Mouse (Mus musculus) heart, embryonic 10.5 days (tissue): Measurements from ENCODE around the gene Gm20388. TPM values are rescaled to one million over a fixed set of nuclear protein-coding genes. Genes with fewer than 3 reads are reported as not detected.

Experiments used
- DNase-seq: peaks from one replicate; pipeline ENCODE4 v3.0.0-alpha.2; 2017; ENCODE audit warnings: low spot score
- H3K27ac ChIP-seq: fragments of 300-500 bp; sonication (generic); 2 replicates; pipeline ENCODE4 v1.5.1; 2016; ENCODE audit warnings: mild to moderate bottlenecking
- H3K27me3 ChIP-seq: fragments of 300-500 bp; sonication (generic); 2 replicates; pipeline ENCODE4 v1.6.1; 2016; ENCODE audit warnings: mild to moderate bottlenecking; ENCODE audit not compliant: poor library complexity, insufficient read depth, severe bottlenecking
- H3K36me3 ChIP-seq: fragments of 300-500 bp; sonication (generic); 2 replicates; pipeline ENCODE4 v1.6.1; 2016; ENCODE audit warnings: mild to moderate bottlenecking, moderate library complexity
- H3K4me1 ChIP-seq: fragments of 300-500 bp; sonication (generic); 2 replicates; pipeline ENCODE4 v1.6.1; 2016; ENCODE audit warnings: mild to moderate bottlenecking
- H3K4me3 ChIP-seq: fragments of 300-500 bp; sonication (generic); 2 replicates; pipeline ENCODE4 v1.5.1; 2016; ENCODE audit warnings: mild to moderate bottlenecking, moderate library complexity
- H3K9me3 ChIP-seq: fragments of 300-500 bp; sonication (generic); 2 replicates; pipeline ENCODE4 v1.6.1; 2016; ENCODE audit warnings: mild to moderate bottlenecking, moderate library complexity
- WGBS: fragments of 180-500 bp; shearing (Covaris S2); methylation state at CpG from one replicate; pipeline ENCODE4 v1.1.7; 2016; 5-methylcytosine and 5-hydroxymethylcytosine counted together
- polyA plus RNA-seq: library from polyadenylated mRNA; unstranded; fragments of >200 nt; fragmentation: Nextera tagmentation; extraction: Ambion mirVana; gene quantifications from 2 replicates; pipeline ENCODE4 v1.2.1, GENCODE M21; 2016

Gm20388 gene
- polyA plus RNA-seq, 1 experiment from 2014 or later, result 4.5 TPM

DNA sequence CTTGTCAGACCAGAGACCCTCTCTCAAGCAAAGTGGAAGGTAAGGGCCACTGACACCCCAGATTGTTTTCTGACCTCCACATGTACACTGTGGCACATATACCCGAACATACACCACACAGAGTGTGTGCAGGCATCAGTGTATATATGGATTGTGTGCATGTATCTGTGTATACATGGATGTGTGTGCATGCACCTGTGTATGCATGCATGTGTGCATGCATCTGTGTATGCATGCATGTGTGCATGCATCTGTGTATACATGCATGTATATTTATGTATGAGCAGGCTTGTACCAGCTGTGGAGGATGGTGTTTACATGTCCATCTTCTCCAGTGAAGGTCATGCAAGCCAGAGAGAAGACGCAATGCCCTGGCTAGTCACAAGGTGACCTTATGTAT is 2751.3 kb downstream of the Gm20388 start:
- Histone ChIP-seq H3K36me3 (no peaks in the 10 kb centered on the region), H3K4me1 (peaks cover 80% of the 10 kb centered on the region), H3K9me3 (no peaks in the 10 kb centered on the region), H3K4me3 (no peak overlapping the region), H3K27me3 (no peaks in the 10 kb centered on the region), H3K27ac (no peak overlapping the region)
- no peak for DNase-seq
- WGBS, result 76% methylated on average over 2 of the region's 2 CpGs

DNA sequence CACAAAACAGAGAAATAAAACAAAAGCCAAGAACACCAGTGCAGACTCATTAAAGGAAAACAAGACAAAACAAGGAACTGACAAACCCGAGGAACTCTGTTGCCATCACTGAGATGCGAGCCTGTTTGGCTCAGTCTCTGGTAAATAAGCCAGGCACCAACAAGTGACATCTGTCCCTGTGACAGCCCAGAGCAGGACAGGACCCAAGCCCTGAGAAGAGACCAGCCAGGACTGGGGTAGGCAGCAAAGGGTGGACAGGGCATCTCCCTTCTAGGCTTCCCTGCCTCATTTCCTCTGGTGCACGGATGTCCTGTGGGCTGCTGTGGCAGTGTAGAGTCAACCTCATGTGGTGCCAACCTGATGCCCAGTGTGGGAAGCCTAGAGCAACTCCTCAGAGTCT is 2752.5 kb downstream of the Gm20388 start:
- H3K27ac ChIP-seq, result 0 out of 2 replicates have a peak overlapping the region, but pooled peaks have one; percentile 49
- WGBS, result 77% methylated on average over 3 of the region's 3 CpGs
- H3K4me1 ChIP-seq, result peaks cover 82% of the 10 kb centered on the region
- H3K36me3 ChIP-seq, result no peaks in the 10 kb centered on the region
- no peak for DNase-seq
- no peak overlapping the region for H3K4me3 ChIP-seq
- H3K27me3 ChIP-seq, result 0 out of 2 replicates have a peak, but pooled peaks cover 8% of the 10 kb centered on the region
- no peaks in the 10 kb centered on the region for H3K9me3 ChIP-seq

DNA sequence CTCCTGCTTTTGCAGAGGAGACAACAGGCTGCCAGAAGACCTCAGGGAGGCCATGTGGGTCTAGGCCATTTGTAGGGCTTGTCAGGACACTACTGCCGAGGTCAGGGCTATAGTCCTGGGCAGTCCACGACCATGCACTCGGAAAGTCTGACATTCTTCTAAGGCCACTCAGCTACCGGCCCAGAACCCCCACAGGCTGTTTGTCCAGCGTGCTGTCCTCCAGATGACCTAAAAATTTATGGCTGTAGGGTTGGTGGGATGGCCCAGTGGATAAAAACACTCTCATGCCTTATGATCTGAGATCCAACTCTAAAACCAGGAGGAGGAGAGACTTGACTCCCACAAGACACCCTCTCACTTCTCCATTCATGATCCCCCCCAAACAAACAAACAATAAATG is 2753.0 kb downstream of the Gm20388 start:
- no peak overlapping the region for H3K4me3 ChIP-seq
- H3K27ac ChIP-seq, result 0 out of 2 replicates have a peak overlapping the region, but pooled peaks have one; percentile 49
- 63% methylated on average over 5 of the region's 5 CpGs for WGBS
- no peak for DNase-seq
- H3K4me1 ChIP-seq, result peaks cover 80% of the 10 kb centered on the region
- H3K27me3 ChIP-seq, result 0 out of 2 replicates have a peak, but pooled peaks cover 8% of the 10 kb centered on the region
- no peaks in the 10 kb centered on the region for H3K36me3 ChIP-seq
- H3K9me3 ChIP-seq, result no peaks in the 10 kb centered on the region

DNA sequence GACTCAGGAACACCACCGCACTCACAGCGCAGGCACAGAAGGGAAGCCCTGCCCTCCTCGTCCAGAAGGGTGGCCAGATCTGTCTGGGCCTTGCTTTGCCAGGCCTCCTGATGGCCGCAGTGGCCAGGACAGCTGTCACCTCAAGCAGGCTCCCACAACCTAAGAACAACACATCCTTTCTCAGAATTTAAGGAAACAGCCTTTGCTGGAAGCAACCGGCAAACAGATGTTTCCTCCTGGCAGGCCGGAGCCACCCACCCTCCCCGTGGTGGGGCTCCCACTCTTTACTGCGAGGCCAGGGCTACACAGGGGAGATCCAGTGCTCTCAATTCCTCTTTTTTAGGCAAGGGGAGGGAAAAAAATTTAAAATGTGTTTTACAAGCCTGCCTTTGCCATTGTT is 2754.6 kb downstream of the Gm20388 start:
- no peak for DNase-seq
- 51% methylated on average over 8 of the region's 8 CpGs for WGBS

DNA sequence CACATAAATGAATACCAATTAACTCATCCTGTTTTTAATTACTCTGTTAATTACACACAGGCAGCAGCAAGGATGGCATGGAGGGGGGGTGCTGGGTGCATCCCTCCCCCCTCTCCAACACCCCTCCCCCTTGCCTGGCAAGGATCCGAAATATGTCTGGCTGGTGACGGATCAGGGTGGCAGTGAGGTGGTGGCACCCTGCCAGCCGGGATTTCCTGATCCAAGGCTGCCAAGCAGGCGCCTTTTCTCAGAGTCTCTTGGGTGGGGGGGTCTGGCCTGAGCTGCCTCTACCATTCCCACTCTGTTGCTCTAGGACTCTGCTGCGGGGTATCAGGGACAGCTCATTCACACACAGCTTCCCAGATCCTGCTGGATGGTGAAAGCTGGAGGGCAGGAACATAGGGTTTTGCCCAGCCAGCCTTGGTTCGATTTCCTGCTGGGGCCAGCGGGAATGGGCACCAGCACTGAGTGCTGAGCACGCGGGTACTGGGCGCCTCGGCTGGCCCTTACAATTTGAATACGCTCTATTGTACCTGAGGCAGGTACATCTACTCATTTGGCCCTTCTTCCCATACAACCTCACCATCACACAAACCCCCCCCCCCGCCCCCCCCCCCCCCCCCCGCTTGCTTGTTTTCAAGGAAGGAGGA is 2755.2 kb downstream of the Gm20388 start:
- no peaks in the 10 kb centered on the region for H3K9me3 ChIP-seq
- H3K4me1 ChIP-seq, result peaks cover 93% of the 10 kb centered on the region
- 65% methylated on average over 12 of the region's 14 CpGs for WGBS
- DNase-seq, result no peak
- H3K36me3 ChIP-seq, result no peaks in the 10 kb centered on the region
- 0 out of 2 replicates have a peak overlapping the region, but pooled peaks have one; percentile 32 for H3K27ac ChIP-seq
- peaks cover 16% of the 10 kb centered on the region for H3K27me3 ChIP-seq
- no peak overlapping the region for H3K4me3 ChIP-seq

More for the DNA sequence above, 2754.6 kb downstream of the Gm20388 start:
- Histone ChIP-seq H3K9me3 (no peaks in the 10 kb centered on the region), H3K27me3 (peaks cover 11% of the 10 kb centered on the region), H3K4me1 (peaks cover 88% of the 10 kb centered on the region), H3K27ac (0 out of 2 replicates have a peak overlapping the region, but pooled peaks have one; percentile 17), H3K4me3 (no peak overlapping the region), H3K36me3 (no peaks in the 10 kb centered on the region)

DNA sequence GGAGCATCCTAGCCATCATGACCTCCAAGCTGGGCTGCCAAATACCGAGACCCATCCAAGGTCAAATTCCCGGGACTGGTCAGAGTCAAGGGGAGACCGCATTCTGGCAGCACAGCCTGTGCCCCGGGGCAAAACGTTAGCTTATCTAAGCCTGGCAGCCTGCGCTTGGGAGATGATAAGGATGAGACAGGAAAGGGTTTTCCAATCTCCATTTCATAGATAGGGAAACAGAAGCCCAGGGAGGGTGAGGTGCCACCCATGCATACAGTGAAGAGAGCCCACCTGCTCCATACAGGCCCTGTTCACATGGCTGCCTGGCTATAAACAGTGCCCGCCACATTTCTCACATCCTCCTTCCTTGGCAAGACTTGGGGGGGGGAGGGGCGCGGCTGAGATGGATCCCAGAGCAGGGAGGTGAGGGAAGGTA is 2755.7 kb downstream of the Gm20388 start:
- Histone ChIP-seq H3K27me3 (peaks cover 22% of the 10 kb centered on the region), H3K4me1 (peaks cover 89% of the 10 kb centered on the region), H3K9me3 (no peaks in the 10 kb centered on the region), H3K4me3 (no peak overlapping the region), H3K36me3 (no peaks in the 10 kb centered on the region), H3K27ac (peak overlapping the region; percentile 37; the same call in 1 of the 2 replicates)
- 25% methylated on average over 9 of the region's 9 CpGs for WGBS
- DNase-seq, result no peak

DNA sequence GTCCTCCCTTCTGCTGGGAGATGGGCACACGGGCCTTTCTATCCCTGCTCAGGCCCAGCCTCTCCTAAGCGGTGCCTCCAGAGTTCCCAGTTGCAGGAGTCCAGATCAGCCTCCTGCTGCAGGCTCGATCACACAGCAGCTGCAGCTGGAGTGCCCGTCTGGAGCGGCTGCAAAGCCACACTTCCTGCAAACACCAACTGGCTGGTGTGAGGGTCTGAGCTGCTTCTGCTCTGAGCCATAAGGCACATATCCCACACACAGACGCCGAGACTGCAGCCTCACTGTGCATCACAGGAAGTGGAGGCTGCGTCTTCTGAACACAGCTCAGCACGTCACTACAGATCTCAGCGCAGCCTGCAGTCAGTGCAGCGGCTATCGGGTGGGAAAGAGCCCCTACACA is 2756.2 kb downstream of the Gm20388 start:
- H3K27me3 ChIP-seq, result peaks cover 27% of the 10 kb centered on the region
- H3K9me3 ChIP-seq, result no peaks in the 10 kb centered on the region
- WGBS, result 43% methylated on average over 12 of the region's 12 CpGs
- H3K4me3 ChIP-seq, result no peak overlapping the region
- no peak for DNase-seq
- H3K36me3 ChIP-seq, result no peaks in the 10 kb centered on the region
- H3K27ac ChIP-seq, result peak overlapping the region; percentile 37
- peaks cover 84% of the 10 kb centered on the region for H3K4me1 ChIP-seq

DNA sequence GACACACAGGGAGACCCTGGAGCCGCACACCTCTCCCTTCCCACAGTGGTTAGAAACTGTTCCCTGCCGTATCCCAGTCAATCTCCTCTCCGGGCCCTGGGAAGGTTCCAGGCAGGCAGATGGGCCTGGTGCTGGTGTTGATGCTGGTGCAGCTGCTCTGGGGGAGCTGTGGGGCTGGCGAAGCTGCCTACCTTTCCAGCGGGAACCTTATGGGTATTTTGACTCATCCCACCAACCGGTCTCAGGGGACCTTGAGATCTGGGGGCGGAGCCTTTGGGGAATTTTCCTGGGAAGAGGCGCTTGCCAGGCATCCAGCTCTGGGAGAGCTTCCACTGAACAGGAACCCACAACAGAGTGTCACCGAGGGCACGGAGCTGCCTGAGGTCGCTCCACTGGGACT is 2757.2 kb downstream of the Gm20388 start:
- Histone ChIP-seq H3K4me1 (peaks cover 77% of the 10 kb centered on the region), H3K36me3 (0 out of 2 replicates have a peak, but pooled peaks cover 3% of the 10 kb centered on the region), H3K27ac (peak overlapping the region; percentile 19; the same call in 1 of the 2 replicates), H3K27me3 (peaks cover 37% of the 10 kb centered on the region), H3K4me3 (no peak overlapping the region), H3K9me3 (no peaks in the 10 kb centered on the region)
- DNase-seq, result no peak
- WGBS, result 65% methylated on average over 11 of the region's 11 CpGs

DNA sequence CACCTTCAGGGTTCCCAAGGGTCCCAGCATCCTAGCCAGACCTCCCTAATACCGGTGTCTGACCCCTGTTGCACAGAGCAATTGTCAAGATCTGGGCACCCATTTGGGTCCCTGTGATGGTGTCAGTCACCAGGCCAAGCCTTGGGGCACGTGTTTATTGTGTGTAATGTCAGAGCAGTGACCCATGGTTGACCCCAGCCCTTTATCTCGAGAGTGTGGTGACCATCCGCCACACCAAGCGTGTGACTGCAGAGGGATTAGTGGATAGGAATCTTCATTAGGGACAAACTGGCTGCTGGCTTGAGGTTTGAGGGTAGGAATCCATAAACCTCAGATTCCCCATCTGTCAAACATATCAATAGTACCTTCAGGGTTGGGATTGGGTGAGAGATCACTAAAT is 2758.7 kb downstream of the Gm20388 start:
- H3K27ac ChIP-seq, result no peak overlapping the region
- whole genome bisulfite sequencing, result 24% methylated on average over 5 of the region's 5 CpGs
- H3K27me3 ChIP-seq, result peaks cover 50% of the 10 kb centered on the region
- H3K9me3 ChIP-seq, result no peaks in the 10 kb centered on the region
- no peak for DNase-seq
- H3K4me3 ChIP-seq, result no peak overlapping the region
- peaks cover 13% of the 10 kb centered on the region; the same call in 1 of the 2 replicates for H3K36me3 ChIP-seq
- peaks cover 64% of the 10 kb centered on the region for H3K4me1 ChIP-seq

DNA sequence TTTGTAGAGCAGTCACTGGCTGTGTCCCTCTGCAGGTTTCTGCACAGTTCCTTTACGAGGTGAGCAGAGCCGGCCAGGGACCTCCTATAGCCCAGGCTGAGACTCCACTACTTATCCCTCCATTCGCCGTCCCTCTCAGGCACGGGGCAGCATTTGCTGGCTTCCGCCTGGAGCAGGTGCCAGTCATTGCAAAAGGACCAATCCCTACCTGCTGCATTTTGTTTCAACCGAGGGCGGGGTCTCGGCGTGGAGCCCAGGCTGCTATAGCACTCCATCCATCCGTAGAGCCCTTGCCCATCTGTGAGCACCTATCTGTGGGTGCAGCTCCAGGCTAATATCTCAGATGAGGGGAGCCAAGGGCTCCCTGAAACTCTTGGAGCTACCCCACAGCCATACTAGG is 2759.4 kb downstream of the Gm20388 start:
- peaks cover 62% of the 10 kb centered on the region for H3K4me1 ChIP-seq
- peak overlapping the region; percentile 6; the same call in 1 of the 2 replicates for H3K27ac ChIP-seq
- peaks cover 13% of the 10 kb centered on the region; the same call in 1 of the 2 replicates for H3K36me3 ChIP-seq
- peaks cover 55% of the 10 kb centered on the region for H3K27me3 ChIP-seq
- H3K4me3 ChIP-seq, result no peak overlapping the region
- no peaks in the 10 kb centered on the region for H3K9me3 ChIP-seq
- no peak for DNase-seq
- WGBS, result 28% methylated on average over 11 of the region's 11 CpGs

DNA sequence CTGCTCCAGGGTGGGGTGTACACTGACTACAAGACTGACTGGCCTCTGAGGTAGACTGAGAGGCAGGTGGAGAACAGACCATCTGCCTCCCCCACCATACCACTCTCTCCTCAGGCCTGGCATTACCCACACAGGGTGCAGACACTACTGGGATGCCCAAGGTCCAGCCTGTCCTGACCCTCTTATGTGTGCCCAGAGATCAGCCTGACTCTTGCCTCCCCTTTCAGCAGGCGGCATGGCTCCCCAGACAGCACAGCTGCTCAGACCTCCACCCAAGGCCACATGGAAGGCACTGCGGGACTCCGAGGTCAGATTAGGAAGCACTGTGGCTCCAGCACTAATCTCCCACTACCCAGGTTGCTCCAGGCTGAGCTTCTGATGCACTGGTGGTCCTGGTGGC is 2760.1 kb downstream of the Gm20388 start:
- DNase-seq, result no peak
- peaks cover 13% of the 10 kb centered on the region; the same call in 1 of the 2 replicates for H3K36me3 ChIP-seq
- peaks cover 62% of the 10 kb centered on the region for H3K27me3 ChIP-seq
- no peak overlapping the region for H3K27ac ChIP-seq
- WGBS, result 66% methylated on average over 3 of the region's 3 CpGs
- H3K4me3 ChIP-seq, result no peak overlapping the region
- peaks cover 60% of the 10 kb centered on the region for H3K4me1 ChIP-seq
- H3K9me3 ChIP-seq, result no peaks in the 10 kb centered on the region

DNA sequence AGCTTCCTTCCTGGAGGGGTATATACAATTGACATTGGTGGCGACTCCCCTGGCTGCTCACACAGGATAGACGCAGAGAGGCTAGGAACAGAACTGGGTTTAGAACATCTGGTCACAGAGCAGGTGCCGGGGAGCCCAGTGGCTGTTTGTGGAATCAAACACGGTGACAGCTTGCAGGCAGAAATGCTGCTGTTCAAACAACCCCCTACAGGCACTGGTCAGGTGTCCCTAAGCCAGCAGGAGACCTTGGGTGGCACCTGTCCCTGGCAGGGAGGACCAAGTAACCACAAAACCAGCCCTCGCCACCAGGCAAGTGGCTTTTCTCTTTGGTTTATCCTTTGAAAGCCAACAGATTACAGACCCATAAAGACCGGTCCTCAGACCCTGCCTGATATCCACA is 2761.3 kb downstream of the Gm20388 start:
- no peak overlapping the region for H3K4me3 ChIP-seq
- no peak for DNase-seq
- H3K27ac ChIP-seq, result no peak overlapping the region
- peaks cover 13% of the 10 kb centered on the region; the same call in 1 of the 2 replicates for H3K36me3 ChIP-seq
- 69% methylated on average over 6 of the region's 6 CpGs for WGBS
- no peaks in the 10 kb centered on the region for H3K9me3 ChIP-seq
- peaks cover 74% of the 10 kb centered on the region for H3K27me3 ChIP-seq
- H3K4me1 ChIP-seq, result peaks cover 52% of the 10 kb centered on the region

DNA sequence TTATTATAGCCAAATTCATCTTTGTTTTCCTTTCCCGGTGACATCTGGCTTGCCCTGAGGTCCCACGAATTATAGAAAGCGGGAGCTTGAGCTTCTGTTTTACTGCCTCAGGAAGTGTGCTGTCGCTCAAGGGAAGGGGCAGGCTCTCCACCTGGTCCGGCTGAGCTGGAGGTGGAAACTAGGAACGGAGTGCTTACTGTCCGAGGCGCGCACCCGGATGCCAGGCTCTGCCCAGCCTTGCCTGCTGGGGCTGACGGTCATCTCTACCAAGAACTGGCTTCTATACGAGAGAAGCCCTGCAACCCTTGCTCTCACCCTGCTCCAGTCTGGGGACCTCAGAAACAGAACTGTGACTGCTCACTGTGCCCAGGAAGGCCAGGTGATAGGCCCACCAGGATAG is 2763.3 kb downstream of the Gm20388 start:
- H3K27ac ChIP-seq, result no peak overlapping the region
- H3K9me3 ChIP-seq, result no peaks in the 10 kb centered on the region
- H3K27me3 ChIP-seq, result peaks cover 86% of the 10 kb centered on the region
- no peak for DNase-seq
- WGBS, result 88% methylated on average over 12 of the region's 12 CpGs
- no peak overlapping the region for H3K4me3 ChIP-seq
- peaks cover 54% of the 10 kb centered on the region for H3K4me1 ChIP-seq
- peaks cover 13% of the 10 kb centered on the region; the same call in 1 of the 2 replicates for H3K36me3 ChIP-seq
